Comparison of ENCODE assay signal across 27 mouse cellular contexts in the genomic region with DNA sequence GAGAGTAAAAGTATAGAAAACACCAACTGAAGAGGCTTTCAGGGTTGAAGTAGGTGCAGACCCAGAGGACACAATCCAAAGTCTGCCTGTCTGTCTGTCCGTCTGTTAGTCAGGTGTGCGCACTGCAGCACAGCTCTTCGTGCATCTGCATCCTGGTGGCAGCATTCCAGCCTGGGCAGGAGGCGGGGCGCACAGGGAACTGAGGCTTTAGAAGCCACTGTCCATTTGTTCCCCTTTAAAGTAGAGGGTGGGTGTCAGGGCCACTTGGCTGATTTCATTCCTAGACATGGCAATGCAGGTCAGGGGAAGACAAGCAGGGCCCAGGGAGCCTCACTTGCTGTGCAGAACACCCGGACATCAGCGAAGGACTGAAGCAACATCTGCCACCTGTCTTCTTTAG. TPM values are rescaled to one million over a fixed set of nuclear protein-coding genes. Genes with fewer than 3 reads are reported as not detected.
"Had no signal": no experiment of that assay in that cellular context is flagged by ENCODE, and none has a peak within 500 bp of the region (broad histone marks: within the 10 kb centered on the region; RNA-seq: fewer than 3 reads in every experiment).

No protein-coding gene starts in this region.

- H3K9me3 ChIP-seq: embryonic facial prominence, embryonic 10.5 days; embryonic facial prominence, embryonic 12.5 days; embryonic facial prominence, embryonic 13.5 days; embryonic facial prominence, embryonic 15.5 days; forebrain, embryonic 10.5 days; forebrain, embryonic 12.5 days; forebrain, embryonic 13.5 days; forebrain, embryonic 15.5 days had no signal

- H3K4me1 ChIP-seq: embryonic facial prominence, embryonic 10.5 days; embryonic facial prominence, embryonic 12.5 days; embryonic facial prominence, embryonic 13.5 days; embryonic facial prominence, embryonic 15.5 days; forebrain, embryonic 10.5 days; forebrain, embryonic 12.5 days; forebrain, embryonic 13.5 days; forebrain, embryonic 15.5 days had no signal

- H3K27ac ChIP-seq: embryonic facial prominence, embryonic 10.5 days; embryonic facial prominence, embryonic 12.5 days; embryonic facial prominence, embryonic 13.5 days; embryonic facial prominence, embryonic 15.5 days; forebrain, embryonic 10.5 days; forebrain, embryonic 12.5 days; forebrain, embryonic 13.5 days; forebrain, embryonic 15.5 days; gastrocnemius, adult 2 months; heart, adult 2 months had no signal

- H3K27me3 ChIP-seq: embryonic facial prominence, embryonic 12.5 days; embryonic facial prominence, embryonic 13.5 days; embryonic facial prominence, embryonic 15.5 days; forebrain, embryonic 12.5 days; forebrain, embryonic 13.5 days; forebrain, embryonic 15.5 days had no signal

- H3K4me3 ChIP-seq: embryonic facial prominence, embryonic 10.5 days; embryonic facial prominence, embryonic 12.5 days; embryonic facial prominence, embryonic 13.5 days; embryonic facial prominence, embryonic 15.5 days; erythroblast, embryonic 14.5 days; forebrain, embryonic 10.5 days; forebrain, embryonic 12.5 days; forebrain, embryonic 13.5 days; forebrain, embryonic 15.5 days; gastrocnemius, adult 2 months; heart, adult 2 months had no signal

- DNase-seq: cerebellum, adult 2 months; cerebellum, adult 8-10 months; cerebellum, adult 9-10 months; cerebellum, adult 9-11 months; cerebellum, postnatal 10 days; cerebellum, postnatal 14 days; cerebellum, postnatal 25 days; cerebellum, postnatal 36 days; embryo, embryonic 11 days; forebrain, postnatal 0 days; gastrocnemius, adult 2 months; gastrocnemius, postnatal 10 days; gastrocnemius, postnatal 14 days; gastrocnemius, postnatal 25 days; gastrocnemius, postnatal 36 days; heart, adult 18-20 months; heart, adult 2 months had no signal

RNA-seq across cellular contexts. Expression of a gene that starts 30.6 kb away (rescaled TPM):
- total RNA-seq: granulocyte monocyte progenitor cell, adult 5-6 weeks had no signal
- polyA plus RNA-seq: erythroblast, embryonic 14.5 days had no signal
